Mouse (Mus musculus) heart, postnatal 10 days (tissue): ENCODE measurements around the gene Tnfrsf14. TPM values are rescaled to one million over a fixed set of nuclear protein-coding genes. Genes with fewer than 3 reads are reported as not detected.

Source experiments
- DNase-seq, 2 experiments: peaks; one replicate each; pipeline ENCODE4 v3.0.0; 2021
- intact Hi-C: fragments of 180-260 bp; cut with DNase I; formaldehyde crosslinking; loops from one replicate; pipeline ENCODE4 v1.15.1; 2025
- total RNA-seq, 2 experiments: library from RNA; stranded (reverse); gene quantifications; 2 replicates each; pipeline ENCODE4 v1.2.3; 2021

Tnfrsf14 gene
- total RNA-seq, 2 experiments from 2014 or later: 4.1 to 5.7 TPM

DNA sequence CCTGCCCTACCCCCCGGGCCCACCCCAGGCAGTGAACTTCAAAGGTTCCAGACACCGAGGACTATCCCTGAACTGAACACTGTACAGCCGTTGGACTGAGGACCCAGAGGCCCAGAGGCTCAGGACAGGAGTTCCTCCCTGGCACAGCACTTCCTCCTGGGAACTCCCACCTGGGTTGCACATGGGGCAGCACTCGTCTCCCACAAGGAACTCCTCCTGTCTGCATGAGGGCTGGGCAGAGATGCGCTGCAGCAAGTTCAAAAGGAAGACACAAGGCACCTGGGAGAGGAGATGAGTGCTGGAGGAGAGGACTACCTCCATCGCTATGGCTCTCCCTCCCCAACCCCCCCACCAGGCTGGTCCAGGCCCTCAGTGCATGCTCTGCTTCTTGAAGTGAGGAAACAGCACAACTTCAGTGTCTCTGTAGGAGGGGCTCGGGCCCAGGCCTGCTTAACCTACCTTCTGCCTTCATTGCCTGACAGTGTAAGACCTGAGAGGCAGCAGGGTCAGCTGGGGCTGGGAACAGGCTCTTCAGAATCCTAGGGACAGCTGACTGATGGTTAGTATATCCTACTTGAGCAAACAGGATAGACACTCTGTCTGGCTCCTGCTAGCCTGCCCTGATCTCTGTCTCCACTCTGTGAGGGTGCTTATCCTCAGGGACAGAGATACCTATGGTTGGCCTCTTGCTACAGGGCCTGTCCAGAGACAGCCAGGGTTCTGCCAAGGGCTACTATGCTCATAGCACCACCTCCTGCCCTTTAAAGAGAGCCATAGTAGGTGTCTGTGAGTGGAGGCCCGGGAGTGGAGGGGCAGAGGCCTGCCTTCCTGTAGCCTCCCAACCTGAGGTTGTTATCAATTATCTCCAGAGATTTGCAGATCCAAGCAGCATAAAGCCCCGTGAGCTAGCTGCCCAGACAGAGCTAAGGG, 1.1 kb downstream of the Tnfrsf14 start:
- DNase-seq: no peak
- intact Hi-C loops: no loop called here

DNA sequence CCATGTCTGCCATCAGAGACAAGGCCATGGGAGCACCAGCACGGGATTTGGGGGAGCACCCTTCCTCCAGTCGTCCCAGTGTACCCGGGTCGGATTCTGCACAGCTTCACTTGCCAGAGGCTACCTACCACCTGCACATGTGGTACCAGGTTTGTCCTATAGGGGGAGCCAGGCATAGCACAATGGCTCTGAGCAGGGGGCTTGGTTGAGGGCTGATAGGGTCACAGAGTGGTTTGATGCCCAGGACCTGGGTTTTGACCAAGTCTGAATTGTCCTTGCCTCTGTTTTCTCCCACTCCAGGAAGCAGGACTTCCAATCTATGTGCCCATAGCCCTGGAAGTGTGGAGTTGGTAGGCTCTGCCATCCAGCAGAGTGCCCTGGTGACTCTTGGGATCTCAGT, 3.0 kb downstream of the Tnfrsf14 start:
- intact Hi-C loops: no loop called here
- no peak for DNase-seq

DNA sequence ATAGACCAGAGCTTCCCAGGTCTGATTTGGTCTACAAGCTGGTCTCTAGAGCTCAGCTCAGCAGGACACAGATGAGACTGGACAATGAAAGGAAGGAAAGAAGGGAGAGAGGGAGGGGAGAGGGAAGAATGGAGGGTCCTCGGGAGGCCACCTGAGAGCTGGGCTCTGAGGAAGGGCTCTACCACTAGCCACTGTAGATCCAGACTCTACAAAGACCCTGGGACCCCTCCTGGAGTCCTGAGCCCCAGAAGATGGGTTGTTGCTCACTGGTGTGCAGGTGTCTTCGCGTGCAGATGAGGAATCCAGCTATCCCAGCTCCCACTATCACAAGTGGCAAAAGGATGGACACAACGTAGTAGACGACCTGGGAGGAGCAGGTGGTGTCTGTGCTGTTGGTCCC, 5.4 kb downstream of the Tnfrsf14 start:
- intact Hi-C loops: no loop called here
- no peak for DNase-seq

DNA sequence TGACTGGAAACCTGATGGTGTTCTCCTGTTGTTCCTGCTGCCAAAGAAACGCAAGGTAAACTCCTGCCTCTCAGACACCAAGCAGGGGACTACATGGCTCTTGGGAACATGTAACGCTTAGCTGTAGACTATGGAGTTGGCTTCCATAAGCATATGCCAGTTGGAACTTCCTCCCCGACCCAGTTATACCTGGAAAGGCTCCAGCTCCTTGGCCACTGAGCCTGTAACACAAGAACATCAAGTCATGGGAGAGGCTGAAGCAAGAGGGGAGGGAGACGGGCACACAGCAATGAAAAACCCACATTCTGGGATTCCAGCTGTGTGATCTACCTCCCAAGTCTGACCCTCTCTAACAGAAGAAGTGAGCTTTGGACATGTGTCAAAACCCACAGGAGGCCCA, 6.1 kb downstream of the Tnfrsf14 start:
- DNase-seq: no peak
- intact Hi-C loops: no loop called here

GRCm38 (mm10) chr4:154916662-154917061, 11.7 kb downstream of the Tnfrsf14 start:
- intact Hi-C loops: no loop called here
- no peak for DNase-seq

DNA sequence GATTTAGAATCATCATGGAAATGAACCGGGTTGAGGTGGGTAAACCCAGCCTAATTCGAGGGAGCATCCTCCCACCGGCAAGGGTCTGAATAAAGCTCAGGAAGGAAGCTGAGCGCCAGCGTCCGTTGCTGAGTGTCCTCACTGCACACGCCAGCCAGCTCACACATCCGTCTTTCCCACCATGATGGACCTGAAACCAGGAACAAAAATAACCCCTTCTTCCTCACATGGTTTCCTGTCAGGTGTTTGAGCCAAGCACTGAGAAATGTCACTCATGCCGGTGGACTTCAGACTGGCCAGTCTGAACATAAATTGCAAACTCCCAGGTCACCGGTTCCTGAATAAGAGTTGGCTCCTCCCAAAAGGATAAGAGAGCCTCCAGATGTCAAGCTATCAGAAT, 13.1 kb downstream of the Tnfrsf14 start:
- no peak for DNase-seq
- intact Hi-C loops: no loop called here

- intact Hi-C loops: no loop called here
Observed at GRCm38 (mm10) chr4:154914707-154915106, 13.7 kb downstream of the Tnfrsf14 start.

DNA sequence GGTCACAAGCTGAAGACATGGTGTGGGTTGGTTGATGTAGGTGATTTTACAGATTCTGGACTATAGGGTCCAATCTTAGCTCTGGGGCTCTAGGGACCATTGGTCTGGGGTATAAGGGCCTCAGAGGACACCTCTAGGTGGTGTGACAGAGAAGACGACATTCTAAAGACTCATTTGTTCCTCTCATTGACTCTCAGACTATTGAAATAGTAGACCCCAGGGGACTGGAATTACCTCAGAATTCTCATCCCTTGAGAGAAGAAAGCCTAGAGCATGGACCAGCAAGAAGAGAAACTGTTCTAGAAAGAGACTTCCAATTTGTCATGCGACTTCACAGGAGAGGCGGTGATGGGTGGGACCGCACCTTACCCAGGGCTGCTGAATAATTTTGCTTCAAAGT, 14.1 kb downstream of the Tnfrsf14 start:
- DNase-seq: no peak
- intact Hi-C loops: no loop called here

More at GRCm38 (mm10) chr4:154914707-154915106, 13.7 kb downstream of the Tnfrsf14 start:
- no peak for DNase-seq

DNA sequence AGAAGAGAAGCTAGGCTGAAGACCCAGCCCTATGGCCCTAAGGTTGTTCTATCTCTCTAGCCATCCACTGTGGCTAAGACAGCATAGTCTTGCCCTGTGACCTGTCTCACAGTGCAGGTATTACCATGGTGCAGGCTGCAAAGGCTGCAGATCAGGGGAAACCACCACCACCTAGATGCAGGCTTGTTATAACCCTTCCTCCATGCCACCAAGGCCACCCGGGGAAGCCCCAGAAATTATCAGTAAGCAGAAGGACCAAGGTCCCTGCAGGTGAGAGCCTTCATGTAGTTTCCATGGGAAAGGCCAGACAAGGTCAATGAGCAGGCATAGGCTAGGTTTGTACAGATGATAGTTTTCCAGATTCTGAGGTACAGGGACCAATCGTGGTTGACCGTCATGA, 14.5 kb downstream of the Tnfrsf14 start:
- no peak for DNase-seq
- intact Hi-C loops: no loop called here

DNA sequence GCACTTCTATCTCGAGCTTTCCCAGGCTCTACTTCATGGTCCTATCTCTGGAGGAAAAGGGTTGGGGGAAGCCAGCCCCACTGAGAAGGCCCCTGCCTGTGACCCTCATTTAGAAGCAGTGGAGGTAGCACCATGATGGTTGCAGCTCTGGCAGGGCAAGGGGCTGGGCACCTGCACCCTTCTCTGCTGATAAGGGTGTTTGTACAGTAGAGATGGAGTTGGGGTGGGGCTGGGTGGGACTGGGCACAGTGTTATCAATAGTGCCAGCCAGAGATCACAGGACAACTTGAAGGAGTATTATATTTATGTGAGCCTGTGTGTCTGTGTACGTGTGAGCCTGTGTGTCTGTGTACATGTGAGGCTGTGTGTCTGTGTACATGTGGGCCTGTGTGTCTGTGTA, 16.7 kb downstream of the Tnfrsf14 start:
- DNase-seq: no peak
- intact Hi-C loops: no loop called here

DNA sequence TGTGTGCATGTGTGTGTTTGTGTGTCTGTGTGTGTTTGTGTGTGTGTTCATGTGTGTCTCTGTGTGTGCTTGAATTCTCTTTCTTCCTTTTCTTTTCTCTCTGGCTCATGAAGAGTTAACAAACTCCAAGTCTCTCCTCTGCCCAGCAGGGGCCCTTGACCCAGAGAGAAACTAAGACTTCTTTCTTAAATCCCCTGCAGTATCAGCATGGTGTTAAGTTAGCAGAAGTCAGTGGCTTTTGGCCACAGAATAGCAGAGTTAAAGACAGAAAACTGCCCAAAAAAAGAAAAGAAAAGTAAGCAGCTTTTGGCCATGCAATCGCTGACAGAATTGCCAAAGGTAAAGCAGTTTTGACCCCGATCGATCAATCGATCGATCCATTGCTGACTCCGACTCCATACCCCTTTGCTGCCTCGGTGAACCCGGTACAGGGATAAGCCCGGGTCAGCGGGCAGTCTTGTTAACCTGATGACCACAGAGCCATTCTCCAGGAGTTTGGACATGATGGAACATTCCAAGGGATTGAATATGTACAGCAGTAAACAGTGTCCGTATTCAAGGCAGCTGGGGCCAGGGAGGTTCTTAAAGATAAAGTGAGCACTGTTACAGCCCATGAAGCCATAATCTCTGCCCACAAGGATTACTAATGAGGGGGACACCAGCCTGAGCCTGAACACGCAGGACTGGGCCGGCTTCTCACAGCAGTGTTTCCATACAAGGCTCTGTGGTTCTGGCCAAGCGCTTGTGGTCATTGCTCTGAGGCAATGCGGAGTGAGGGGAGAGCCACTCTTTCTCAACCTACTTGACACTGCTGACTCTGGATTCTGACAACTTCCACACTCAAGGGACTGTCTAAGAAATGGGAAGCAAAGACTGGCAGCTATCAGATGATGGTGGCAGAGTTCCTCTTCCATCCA, 17.5 kb downstream of the Tnfrsf14 start:
- intact Hi-C loops: no loop called here
- peak in 1 of 2 experiments; percentile 29 for DNase-seq

GRCm38 (mm10) chr4:154908490-154908889, 19.9 kb downstream of the Tnfrsf14 start:
- no peak for DNase-seq
- intact Hi-C loops: no loop called here

- peak; percentile 79 to 84 for DNase-seq
- intact Hi-C loops: loop anchor here (1.0 to 2.0 kb wide), 2 partner anchors 30 to 37 kb away; no protein-coding TSS in a partner anchor
Observed at GRCm38 (mm10) chr4:154907833-154908232, 20.5 kb downstream of the Tnfrsf14 start.

GRCm38 (mm10) chr4:154904185-154905071, 23.9 kb downstream of the Tnfrsf14 start:
- intact Hi-C loops: no loop called here
- DNase-seq: peak; percentile 77 to 83

GRCm38 (mm10) chr4:154902371-154902770, 26.0 kb downstream of the Tnfrsf14 start:
- intact Hi-C loops: no loop called here
- no peak for DNase-seq

- intact Hi-C loops: no loop called here
Observed at GRCm38 (mm10) chr4:154898506-154899446, 29.6 kb downstream of the Tnfrsf14 start, which contains the start of gene Fam213b. Gene Fam213b, minus strand, starts transcription at chr4:154899135.

DNA sequence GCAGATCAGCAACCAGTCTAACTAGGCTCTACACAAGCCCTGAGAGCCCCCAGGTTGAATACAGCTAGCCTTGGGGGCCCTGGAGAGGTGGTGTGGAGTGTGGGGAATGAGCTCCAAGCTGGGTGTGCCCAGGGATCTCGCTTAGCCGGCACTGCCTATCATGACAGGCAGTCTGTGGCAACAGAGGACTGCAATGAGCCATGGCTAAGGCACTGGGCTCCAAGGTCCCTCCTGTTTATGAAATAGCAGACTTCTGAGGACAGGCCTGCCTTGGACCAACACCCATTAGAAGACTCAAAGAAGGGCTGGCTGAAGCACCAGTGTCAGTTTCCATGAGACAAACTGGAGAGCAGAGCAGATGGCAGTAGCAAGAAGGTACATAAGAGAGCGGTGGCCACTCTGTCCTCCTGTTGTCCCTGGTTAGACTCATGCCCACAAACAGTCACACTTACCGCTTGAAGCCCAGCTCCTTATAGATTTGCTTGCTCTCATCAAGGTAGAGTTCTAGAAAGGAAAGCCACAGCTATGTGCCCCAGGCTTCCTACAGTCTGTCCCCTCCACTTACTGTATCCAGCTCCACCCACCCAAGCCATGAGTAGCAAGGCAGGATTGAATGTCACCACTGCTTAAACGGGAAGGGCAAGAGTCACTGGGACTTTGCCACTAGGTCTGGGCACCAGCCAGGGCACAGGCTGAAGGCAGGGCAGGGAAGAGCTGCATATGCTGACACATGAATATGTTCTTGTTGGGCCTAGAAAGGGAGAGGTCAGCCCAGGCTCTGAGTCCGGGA, 30.5 kb downstream of the Tnfrsf14 start:
- DNase-seq: peak in 1 of 2 experiments; percentile 50
- intact Hi-C loops: no loop called here

More at GRCm38 (mm10) chr4:154898506-154899446, 29.6 kb downstream of the Tnfrsf14 start, which contains the start of gene Fam213b:
- peak; percentile 81 to 83 for DNase-seq

GRCm38 (mm10) chr4:154895549-154895948, 32.8 kb downstream of the Tnfrsf14 start:
- intact Hi-C loops: no loop called here
- no peak for DNase-seq
